Mouse (Mus musculus) MEL (cell line): ENCODE measurements at regions not wholly inside any gene's neighbourhood (a gene's known extent, or its start where the extent isn't known, plus 50 kb on each side); places are given as distances from the start of the nearest gene placed in this dataset.

Experiments
- DNase-seq: peaks from one replicate; pipeline ENCODE4 v3.0.0; 2011; ENCODE audit warnings: low read depth, low spot score
- H3K27ac ChIP-seq: 2 replicates; pipeline ENCODE4 v1.5.1; 2012; ENCODE audit warnings: low read depth, mild to moderate bottlenecking, control low read depth, low read length, moderate library complexity; ENCODE audit not compliant: control insufficient read depth
- H3K27me3 ChIP-seq, 2 experiments: fragments of 150-350 bp in 1 of 2; sonication (generic) in 1 of 2; 2 replicates each; pipeline ENCODE4 v1.6.1; 2012; ENCODE audit warnings: low read length in 2 of 2, mild to moderate bottlenecking in 2 of 2, improper control_type of control experiment in 1 of 2, moderate library complexity in 1 of 2; ENCODE audit not compliant: insufficient read depth in 2 of 2, control insufficient read depth in 1 of 2
- H3K36me3 ChIP-seq, 2 experiments: 2 replicates each; pipeline ENCODE4 v1.6.1; 2012 to 2014; ENCODE audit warnings: low read length in 2 of 2, improper control_type of control experiment in 1 of 2, inconsistent platforms in 1 of 2, mild to moderate bottlenecking in 1 of 2; ENCODE audit not compliant: insufficient read depth in 2 of 2, control insufficient read depth in 1 of 2
- H3K4me1 ChIP-seq, 2 experiments: fragments of 150-350 bp in 1 of 2; sonication (generic) in 1 of 2; 2 replicates each; pipeline ENCODE4 v1.6.1; 2012; ENCODE audit warnings: low read length in 2 of 2, improper control_type of control experiment in 1 of 2, mild to moderate bottlenecking in 1 of 2; ENCODE audit not compliant: insufficient read depth in 2 of 2, control insufficient read depth in 1 of 2
- H3K4me3 ChIP-seq, 2 experiments: fragments of 150-350 bp in 1 of 2; sonication (generic) in 1 of 2; 2 replicates each; pipeline ENCODE4 v1.5.1; 2012; ENCODE audit warnings: low read depth in 2 of 2, low read length in 2 of 2, mild to moderate bottlenecking in 2 of 2, moderate library complexity in 2 of 2, control low read depth in 1 of 2, improper control_type of control experiment in 1 of 2; ENCODE audit not compliant: control insufficient read depth in 1 of 2, insufficient read depth in 1 of 2
- H3K79me2 ChIP-seq: 2 replicates; pipeline ENCODE4 v1.6.1; 2012; ENCODE audit warnings: mild to moderate bottlenecking, low read length, moderate library complexity; ENCODE audit not compliant: control insufficient read depth, poor library complexity, insufficient read depth
- H3K9ac ChIP-seq: 2 replicates; pipeline ENCODE4 v1.6.1; 2012; ENCODE audit warnings: low read depth, mild to moderate bottlenecking, control low read depth, low read length, moderate library complexity; ENCODE audit not compliant: control insufficient read depth, poor library complexity, severe bottlenecking
- H3K9me3 ChIP-seq: fragments of 150-350 bp; sonication (generic); replicated peaks from 2 replicates; pipeline ENCODE4 v1.6.1; 2012; ENCODE audit warnings: mild to moderate bottlenecking, low read length, improper control_type of control experiment, moderate library complexity; ENCODE audit not compliant: insufficient read depth
- CHD1 ChIP-seq: IDR thresholded peaks from 2 replicates; pipeline ENCODE4 v1.6.1; 2012; ENCODE audit warnings: low read depth, mild to moderate bottlenecking, inconsistent platforms, low read length, improper control_type of control experiment
- CTCF ChIP-seq, 3 experiments: IDR thresholded peaks in 2 of 3; conservative IDR thresholded peaks in 1 of 3; 2 replicates each; pipeline ENCODE4 v1.5.1; 2011 to 2012; ENCODE audit warnings: low read length in 3 of 3, low read depth in 2 of 3, mild to moderate bottlenecking in 2 of 3, improper control_type of control experiment in 1 of 3, inconsistent platforms in 1 of 3, mixed read lengths in 1 of 3, moderate library complexity in 1 of 3; ENCODE audit not compliant: control insufficient read depth in 1 of 3, insufficient read depth in 1 of 3, poor library complexity in 1 of 3, severe bottlenecking in 1 of 3
- E2F4 ChIP-seq: IDR thresholded peaks from 2 replicates; pipeline ENCODE4 v1.6.1; 2011; ENCODE audit warnings: low read depth, low read length, improper control_type of control experiment, borderline replicate concordance
- GABPA ChIP-seq: IDR thresholded peaks from 2 replicates; pipeline ENCODE4 v1.6.1; 2012; ENCODE audit warnings: low read depth, mild to moderate bottlenecking, inconsistent platforms, low read length, improper control_type of control experiment, moderate library complexity
- GATA1 ChIP-seq: IDR thresholded peaks from 2 replicates; pipeline ENCODE4 v1.6.1; 2011; ENCODE audit warnings: low read depth, low read length, improper control_type of control experiment
- JUND ChIP-seq: IDR thresholded peaks from 2 replicates; pipeline ENCODE4 v1.6.1; 2011; ENCODE audit warnings: low read depth, mild to moderate bottlenecking, improper control_type of control experiment, low read length
- KAT2A ChIP-seq: conservative IDR thresholded peaks from 2 replicates; pipeline ENCODE4 v1.6.1; 2012; ENCODE audit warnings: low read depth, low read length, improper control_type of control experiment, inconsistent platforms
- MAZ ChIP-seq: IDR thresholded peaks from 2 replicates; pipeline ENCODE4 v1.6.1; 2012; ENCODE audit warnings: low read depth, mild to moderate bottlenecking, inconsistent platforms, low read length, improper control_type of control experiment
- MXI1 ChIP-seq: IDR thresholded peaks from 2 replicates; pipeline ENCODE4 v1.6.1; 2011; ENCODE audit warnings: mild to moderate bottlenecking, low read depth, low read length, improper control_type of control experiment
- MYB ChIP-seq: IDR thresholded peaks from 2 replicates; pipeline ENCODE4 v1.6.1; 2011; ENCODE audit warnings: mild to moderate bottlenecking, low read depth, low read length, improper control_type of control experiment
- MYC ChIP-seq: IDR thresholded peaks from 2 replicates; pipeline ENCODE4 v1.6.1; 2011; ENCODE audit warnings: low read depth, mild to moderate bottlenecking, low read length, improper control_type of control experiment, moderate library complexity
- NELFE ChIP-seq: IDR thresholded peaks from 2 replicates; pipeline ENCODE4 v1.6.1; 2011; ENCODE audit warnings: low read depth, low read length, improper control_type of control experiment
- RCOR1 ChIP-seq: IDR thresholded peaks from 2 replicates; pipeline ENCODE4 v1.6.1; 2012; ENCODE audit warnings: low read depth, mild to moderate bottlenecking, inconsistent platforms, low read length, improper control_type of control experiment
- SIN3A ChIP-seq: IDR thresholded peaks from 2 replicates; pipeline ENCODE4 v1.6.1; 2012; ENCODE audit warnings: low read length, improper control_type of control experiment, inconsistent platforms
- UBTF ChIP-seq: IDR thresholded peaks from 2 replicates; pipeline ENCODE4 v1.6.1; 2012; ENCODE audit warnings: low read depth, mild to moderate bottlenecking, inconsistent platforms, low read length, improper control_type of control experiment, moderate library complexity, borderline replicate concordance; ENCODE audit not compliant: insufficient read depth
- ZC3H11A ChIP-seq: IDR thresholded peaks from 2 replicates; pipeline ENCODE4 v1.6.1; 2012; ENCODE audit warnings: low read depth, mild to moderate bottlenecking, inconsistent platforms, low read length, improper control_type of control experiment
- ZKSCAN1 ChIP-seq: IDR thresholded peaks from 2 replicates; pipeline ENCODE4 v1.6.1; 2012; ENCODE audit warnings: low read depth, mild to moderate bottlenecking, inconsistent platforms, low read length, improper control_type of control experiment, moderate library complexity
- ZMIZ1 ChIP-seq: IDR thresholded peaks from 2 replicates; pipeline ENCODE4 v1.6.1; 2012; ENCODE audit warnings: low read depth, mild to moderate bottlenecking, inconsistent platforms, low read length, improper control_type of control experiment, moderate library complexity

GRCm38 (mm10) chr16:85649516-85649915 lies 96.3 kb upstream of the Cyyr1 start:
- Histone ChIP-seq H3K4me1 (no peaks in the 10 kb centered on the region), H3K27ac (no peak overlapping the region), H3K27me3 (no peaks in the 10 kb centered on the region), H3K36me3 (no peaks in the 10 kb centered on the region), H3K79me2 (no peaks in the 10 kb centered on the region), H3K9me3 (no peaks in the 10 kb centered on the region), H3K4me3 (no peak overlapping the region), H3K9ac (no peak overlapping the region)
- TF ChIP-seq GATA1, result no peak
- no peak for TF ChIP-seq ZMIZ1
- TF ChIP-seq MYB, result no peak
- TF ChIP-seq RCOR1, result no peak
- TF ChIP-seq CHD1, result no peak
- no peak for TF ChIP-seq E2F4
- TF ChIP-seq GABPA, result no peak
- TF ChIP-seq JUND, result no peak
- no peak for TF ChIP-seq ZKSCAN1
- no peak for TF ChIP-seq MYC
- TF ChIP-seq MAZ, result no peak
- no peak for TF ChIP-seq MXI1
- TF ChIP-seq SIN3A, result no peak
- no peak for TF ChIP-seq ZC3H11A
- TF ChIP-seq CTCF (IDR thresholded peaks at IDR 0.05 in 2 of 3, conservative IDR thresholded peaks at IDR 0.05 in 1 of 3; ENCODE audit: control insufficient read depth in 1 of 3, insufficient read depth in 1 of 3, low read depth in 2 of 3, low read length in 3 of 3, poor library complexity in 1 of 3, severe bottlenecking in 1 of 3), result no peak
- TF ChIP-seq KAT2A, result no peak
- no peak for TF ChIP-seq NELFE
- DNase-seq, result no peak

- H3K9ac ChIP-seq, result no peak overlapping the region
- no peaks in the 10 kb centered on the region for H3K36me3 ChIP-seq
- TF ChIP-seq UBTF, result no peak
- no peak for TF ChIP-seq MYC
- no peaks in the 10 kb centered on the region for H3K9me3 ChIP-seq
- H3K4me3 ChIP-seq, result no peak overlapping the region
- H3K4me1 ChIP-seq, result no peaks in the 10 kb centered on the region
- no peak for DNase-seq
- no peak overlapping the region for H3K27ac ChIP-seq
- H3K27me3 ChIP-seq, result no peaks in the 10 kb centered on the region
- H3K79me2 ChIP-seq, result no peaks in the 10 kb centered on the region
Observed at GRCm38 (mm10) chr16:85640992-85641391, 87.8 kb upstream of the Cyyr1 start.
